Mouse (Mus musculus) left cerebral cortex, adult 2 months (tissue): ENCODE measurements around the gene Med25. TPM values are rescaled to one million over a fixed set of nuclear protein-coding genes. Genes with fewer than 3 reads are reported as not detected.

ENCODE experiments used
- DNase-seq, 2 experiments: peaks; one replicate each; pipeline ENCODE4 v3.0.0; 2021 to 2022; ENCODE audit warnings: low spot score in 2 of 2, mixed read lengths in 1 of 2; ENCODE audit errors: extremely low spot score in 1 of 2
- H3K27ac ChIP-seq: fragments of 200-600 bp; 2 replicates; pipeline ENCODE4 v1.8.1; 2022
- H3K4me3 ChIP-seq: fragments of 200-600 bp; 2 replicates; pipeline ENCODE4 v1.8.1; 2022
- CTCF ChIP-seq: fragments of 200-600 bp; IDR thresholded peaks from 2 replicates; pipeline ENCODE4 v1.8.1; 2022; ENCODE audit warnings: antibody characterized with exemption, mild to moderate bottlenecking, moderate library complexity
- intact Hi-C: fragments of 180-260 bp; cut with DNase I; formaldehyde crosslinking; loops from one replicate; pipeline ENCODE4 v1.15.1; 2025
- total RNA-seq, 2 experiments: library from RNA; stranded (reverse); gene quantifications; 2 replicates each; pipeline ENCODE4 v1.2.3; 2021

The Med25 gene
- total RNA-seq, 2 experiments from 2014 or later: 96.1 to 98.5 TPM

DNA sequence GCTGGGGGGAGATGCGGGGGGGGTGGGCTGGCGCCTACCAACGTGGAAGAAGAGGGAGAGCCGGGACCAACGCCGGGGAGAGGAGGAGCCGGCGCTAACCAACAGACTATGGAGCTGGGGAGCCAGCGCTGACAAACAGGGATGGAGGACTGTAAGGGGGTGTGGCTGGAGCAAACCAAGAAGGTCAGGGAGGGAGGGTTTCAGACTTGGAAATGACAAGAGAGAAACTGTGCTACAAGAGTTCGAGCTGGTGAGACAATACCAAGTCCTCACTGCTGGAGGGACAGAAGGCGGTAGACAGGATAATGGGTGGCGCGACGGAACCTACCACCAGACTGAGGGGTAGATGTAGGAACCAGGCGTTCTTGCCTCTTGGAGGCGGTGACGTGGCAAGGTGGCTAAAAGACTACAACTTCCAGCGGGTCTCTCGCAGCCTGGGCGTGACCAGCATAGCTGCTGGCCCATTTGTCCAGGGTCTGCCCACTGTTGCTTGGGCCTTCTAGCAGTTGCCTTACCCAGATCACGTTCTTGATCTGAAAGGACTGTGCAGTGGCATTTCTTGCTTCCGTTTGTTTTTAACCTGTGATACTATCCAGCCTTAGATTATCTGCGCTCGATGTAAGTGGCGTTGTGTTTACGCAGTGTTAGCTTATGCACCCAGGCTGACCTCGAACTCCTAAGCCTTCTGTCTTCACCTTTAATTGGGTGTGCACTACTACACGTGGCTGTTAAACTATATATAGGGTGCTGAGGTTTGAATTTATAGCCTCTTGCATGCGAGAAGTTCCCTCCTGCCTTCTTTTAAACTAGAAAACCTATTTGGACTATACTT is 22.6 kb downstream of the Med25 start, which contains the start of gene Ptov1:
Gene Ptov1, minus strand, starts transcription at position 92 of the 832 bp plus-strand sequence.
- no peak for TF ChIP-seq CTCF
- intact Hi-C loops: loop anchor here (1.0 to 2.0 kb wide), 4 partner anchors 15 to 59 kb away; partner anchors contain the start of genes Ap2a1 and Fuz
- Histone ChIP-seq H3K4me3 (peak within 1 kb of the TSS; percentile 77), H3K27ac (peak within 1 kb of the TSS; percentile 97)
- DNase-seq: peak; percentile 90 to 94

DNA sequence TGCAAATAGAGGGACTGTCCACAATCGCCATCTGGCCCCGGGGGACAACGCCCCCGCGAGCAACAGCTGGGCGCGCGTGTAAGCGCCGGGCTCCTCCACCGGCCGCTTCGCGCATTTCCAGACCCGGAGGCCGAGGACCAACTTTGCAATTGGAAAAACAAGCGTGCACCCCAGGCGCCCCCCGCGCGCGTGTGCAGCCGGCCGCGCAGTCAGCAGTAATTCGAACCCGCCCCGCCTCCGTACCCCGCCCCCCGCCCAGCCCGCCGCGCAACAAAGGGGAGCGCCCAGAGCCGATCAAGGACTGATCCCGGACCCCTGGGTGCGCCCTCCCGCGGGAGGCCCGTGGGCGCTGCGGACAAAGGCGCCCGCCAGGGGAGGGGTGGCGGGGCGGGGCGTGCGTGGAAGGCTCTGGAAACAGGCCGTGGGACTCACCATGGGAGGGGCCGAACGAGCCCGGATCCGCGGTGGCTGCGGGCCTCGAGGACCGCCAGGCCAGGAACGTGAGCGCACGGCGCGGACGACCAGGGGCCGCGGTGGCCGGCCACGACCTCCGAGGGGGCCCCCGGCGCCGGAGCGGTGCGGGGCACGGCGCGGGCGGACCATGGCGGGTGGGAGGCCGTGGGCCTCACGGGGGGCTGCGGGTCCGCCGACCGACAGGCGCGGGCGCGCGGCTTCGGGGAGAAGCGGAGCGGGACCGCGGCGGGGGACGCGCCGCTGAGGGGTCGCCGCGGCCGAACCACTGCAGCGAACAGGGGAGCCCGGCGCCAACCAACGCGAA is 23.4 kb downstream of the Med25 start:
- intact Hi-C loops: loop anchor here (1.0 to 2.0 kb wide), 3 partner anchors 16 to 60 kb away; partner anchors contain the start of genes Ap2a1 and Fuz
- H3K4me3 ChIP-seq: peak overlapping the region; percentile 77
- DNase-seq: peak in 1 of 2 experiments; percentile 72
- no peak; the same call in 1 of the 2 replicates for TF ChIP-seq CTCF
- H3K27ac ChIP-seq: peak overlapping the region; percentile 97

DNA sequence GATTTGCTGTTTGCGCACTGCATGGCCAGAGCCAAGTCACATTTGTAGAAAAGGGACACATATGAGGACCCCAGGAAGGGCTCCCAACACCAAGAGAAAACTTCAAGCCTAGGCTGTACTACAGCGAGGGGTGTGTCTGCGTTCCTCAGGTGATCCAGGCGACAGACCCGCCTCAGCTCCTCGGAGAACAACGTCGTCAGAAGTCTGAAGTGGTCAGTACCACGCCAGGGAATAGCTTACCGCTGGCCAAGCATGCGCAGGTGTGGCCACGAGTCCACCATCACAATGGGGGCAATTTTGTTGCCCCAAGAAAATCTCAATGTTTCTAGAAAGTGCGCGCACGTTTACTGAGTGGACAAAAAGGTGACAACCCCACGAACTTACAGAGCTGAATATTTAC is 24.0 kb downstream of the Med25 start:
- no peak for TF ChIP-seq CTCF
- Histone ChIP-seq H3K27ac (peak overlapping the region; percentile 97), H3K4me3 (peak overlapping the region; percentile 77)
- no peak for DNase-seq
- intact Hi-C loops: loop anchor here (2.0 kb wide), 2 partner anchors 16 to 60 kb away; partner anchors contain the start of gene Ap2a1

DNA sequence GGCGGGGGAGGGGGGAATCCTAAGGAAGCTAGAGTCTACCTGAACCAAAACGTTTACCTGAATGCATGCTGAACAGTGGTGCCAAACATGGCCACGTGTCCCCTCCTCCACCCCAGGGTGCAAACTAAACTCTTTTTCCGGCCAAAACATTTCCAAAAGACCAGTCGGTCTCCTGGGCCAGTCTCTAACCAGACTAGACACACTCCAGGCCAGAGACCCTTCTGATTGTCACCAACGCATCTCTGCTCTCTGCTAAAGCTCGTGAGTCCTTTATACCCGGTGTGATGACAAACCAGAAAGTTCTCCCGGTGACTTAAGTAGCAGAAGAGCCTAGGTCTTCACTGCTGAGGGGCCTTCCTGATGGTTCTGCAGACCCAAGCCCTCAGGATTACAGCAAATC is 24.7 kb downstream of the Med25 start:
- no peak overlapping the region for H3K27ac ChIP-seq
- DNase-seq: no peak
- no peak for TF ChIP-seq CTCF
- H3K4me3 ChIP-seq: peak overlapping the region; percentile 77
- intact Hi-C loops: loop anchor here (2.0 kb wide), 2 partner anchors 15 to 61 kb away; partner anchors contain the start of gene Ap2a1

DNA sequence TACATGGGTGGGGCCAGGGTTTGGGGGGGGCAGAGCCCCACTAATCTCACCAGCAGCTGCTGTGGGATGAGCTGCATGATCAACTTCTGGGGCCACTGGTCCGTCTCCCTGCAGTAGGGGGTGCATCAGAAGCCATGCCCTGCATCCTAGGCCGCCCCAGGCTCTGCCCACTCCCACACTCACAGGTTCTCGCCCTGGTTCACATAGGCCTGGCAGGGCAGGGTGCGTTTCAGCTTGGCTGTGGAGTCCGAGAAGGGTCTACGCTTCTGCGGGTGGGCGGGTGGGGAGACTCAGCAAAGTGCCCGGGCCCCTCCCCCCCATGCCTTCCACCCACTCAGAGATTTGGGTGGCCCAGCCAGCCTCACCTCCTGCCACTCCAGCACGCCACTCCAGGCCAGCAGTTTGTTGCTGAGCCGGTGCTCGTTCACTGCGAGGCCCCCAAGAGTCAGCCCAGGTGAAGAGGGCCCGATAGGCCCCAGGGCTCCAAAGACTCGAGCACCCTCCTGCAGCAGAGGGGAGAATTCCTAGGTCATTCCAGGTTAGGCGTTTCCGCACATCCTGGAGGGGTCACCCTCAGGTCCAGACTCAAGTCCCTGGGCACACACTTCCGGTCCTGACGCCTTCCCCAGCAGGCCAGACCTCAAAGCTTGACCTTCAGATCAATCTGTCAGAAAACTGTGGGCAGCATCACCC is 25.4 kb downstream of the Med25 start:
- Histone ChIP-seq H3K27ac (peak overlapping the region; percentile 44; the same call in 1 of the 2 replicates), H3K4me3 (peak overlapping the region; percentile 77)
- no peak for DNase-seq
- no peak for TF ChIP-seq CTCF
- intact Hi-C loops: no loop called here

DNA sequence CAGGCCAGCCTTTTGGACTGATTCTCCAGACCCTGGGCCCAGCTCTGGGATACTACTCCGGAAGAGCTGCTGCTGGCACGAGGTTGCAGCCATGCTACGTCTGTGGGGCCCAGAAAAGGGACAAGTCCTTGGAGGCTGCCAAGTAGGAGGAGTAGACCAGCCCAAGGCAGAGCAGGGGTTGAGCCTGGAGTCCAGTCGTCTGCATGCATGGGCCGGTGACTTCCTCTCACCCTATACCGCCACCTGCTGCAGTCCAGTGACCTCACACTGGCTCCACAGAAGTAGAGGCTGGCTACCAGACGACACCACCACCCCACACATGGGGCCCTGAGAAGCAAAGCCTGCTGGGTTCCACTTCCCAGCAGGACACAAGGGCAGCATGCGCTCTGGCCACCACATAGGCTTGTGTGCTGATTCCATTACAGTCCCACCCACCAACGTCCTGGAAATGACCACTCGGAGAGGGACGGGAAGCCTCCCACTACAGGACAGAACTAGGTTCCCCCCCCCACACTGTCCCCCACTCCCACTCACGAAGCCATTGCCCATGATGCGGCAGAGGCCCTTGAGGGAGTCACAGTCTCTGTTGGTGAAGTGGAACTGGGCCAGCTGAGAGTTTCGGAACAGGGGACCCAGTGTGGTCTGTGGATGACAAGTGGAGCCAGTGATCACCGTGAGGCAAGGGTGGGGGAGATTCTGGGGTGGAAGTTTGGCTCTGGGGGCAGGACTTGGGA is 26.1 kb downstream of the Med25 start:
- no peak for DNase-seq
- no peak; the same call in 1 of the 2 replicates for TF ChIP-seq CTCF
- peak overlapping the region; percentile 59; the same call in 1 of the 2 replicates for H3K27ac ChIP-seq
- intact Hi-C loops: no loop called here
- peak overlapping the region; percentile 77 for H3K4me3 ChIP-seq

DNA sequence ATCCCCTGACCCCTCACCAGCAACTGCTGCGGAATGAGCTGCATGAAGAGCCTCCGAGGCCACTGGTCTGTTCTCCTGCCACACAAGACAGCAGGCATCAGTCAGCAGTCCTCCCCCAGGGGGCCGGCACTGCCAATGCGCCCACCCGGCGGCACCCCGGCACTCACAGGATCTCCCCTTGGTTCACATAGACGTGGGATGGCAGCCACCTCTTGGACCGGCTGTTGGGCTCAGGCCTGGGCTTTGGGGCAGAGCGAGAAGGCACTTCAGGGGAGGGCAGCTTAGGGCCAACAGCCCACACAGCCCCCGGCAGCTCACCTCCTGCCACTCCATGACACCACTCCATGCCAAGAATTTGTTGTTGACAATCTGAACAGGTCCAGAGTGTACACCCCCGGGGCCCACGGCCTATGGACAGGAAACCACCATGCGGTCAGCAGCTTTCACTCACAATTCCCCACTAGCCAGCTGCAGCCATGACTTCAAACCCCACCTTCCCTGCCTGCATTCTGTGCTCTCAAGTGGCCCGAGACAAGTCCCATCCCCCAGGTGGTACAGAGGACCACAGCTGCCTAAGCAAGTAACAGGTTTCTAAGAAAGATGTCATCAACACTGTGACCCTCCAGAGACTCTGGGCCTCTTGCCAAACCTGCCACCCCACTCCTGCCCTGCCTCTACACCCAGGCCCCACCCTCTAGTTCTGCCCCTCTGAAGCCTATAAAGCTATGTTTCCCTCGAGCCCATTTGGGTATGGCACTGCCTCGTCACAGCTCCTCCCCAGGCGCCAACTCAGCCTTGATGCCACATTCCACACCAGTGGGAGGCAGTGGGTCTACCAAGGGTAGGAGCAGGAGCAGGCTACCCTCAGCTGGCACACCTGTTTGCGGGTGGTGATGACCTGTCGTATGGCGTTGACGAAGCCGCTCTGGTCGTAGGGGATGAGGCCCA is 27.6 kb downstream of the Med25 start:
- H3K27ac ChIP-seq: peak overlapping the region; percentile 59; the same call in 1 of the 2 replicates

DNA sequence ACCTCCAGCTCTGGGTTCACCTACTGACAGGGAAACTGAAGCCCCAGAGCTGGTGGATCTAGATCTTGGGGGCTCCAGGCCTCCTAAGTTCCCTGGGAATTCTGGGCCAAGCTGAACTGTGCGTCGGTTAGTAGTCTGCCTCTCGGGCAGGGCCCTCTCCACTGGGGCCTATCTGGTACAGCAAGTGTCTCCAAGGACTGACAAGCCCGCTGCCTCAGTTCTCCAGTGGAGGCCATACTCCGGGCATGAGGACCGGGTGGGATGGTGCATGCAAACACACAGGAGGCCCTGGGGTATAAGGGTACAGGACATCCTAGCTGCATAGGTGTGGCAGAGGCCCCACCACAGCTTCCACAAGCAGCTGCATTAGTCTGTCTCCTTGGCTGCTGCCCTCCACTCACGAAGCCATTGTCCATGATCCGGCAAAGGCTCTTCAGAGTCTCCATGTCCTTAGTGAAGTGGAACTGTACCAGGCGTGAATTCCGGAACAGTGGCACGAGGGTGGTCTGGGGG is 28.5 kb downstream of the Med25 start:
- no peak overlapping the region for H3K4me3 ChIP-seq
- DNase-seq: no peak
- intact Hi-C loops: no loop called here
- H3K27ac ChIP-seq: no peak overlapping the region
- no peak for TF ChIP-seq CTCF

More for the DNA sequence above, 27.6 kb downstream of the Med25 start:
- no peak for TF ChIP-seq CTCF
- intact Hi-C loops: no loop called here
- no peak for DNase-seq
- no peak overlapping the region for H3K4me3 ChIP-seq

DNA sequence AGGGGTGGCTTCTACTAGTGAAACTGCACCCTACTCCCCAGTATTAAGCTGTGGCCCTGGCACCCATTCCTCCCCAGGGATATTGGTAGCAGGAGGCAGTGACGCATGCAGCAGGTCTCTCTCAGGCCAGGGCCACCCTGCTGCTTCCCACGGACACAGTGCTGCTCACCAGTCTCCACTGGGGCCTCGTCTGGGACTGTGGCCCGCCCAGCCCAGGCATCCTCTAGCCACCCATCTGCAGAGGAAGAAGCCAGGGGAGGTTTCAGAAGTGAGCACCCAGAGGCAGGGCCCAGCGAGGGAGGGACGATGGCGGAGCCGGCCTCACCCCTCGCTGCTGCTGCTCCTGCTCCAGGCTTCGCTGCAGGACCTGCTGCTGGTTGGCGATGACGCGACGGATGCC is 29.3 kb downstream of the Med25 start:
- Histone ChIP-seq H3K4me3 (no peak overlapping the region), H3K27ac (no peak overlapping the region)
- no peak for DNase-seq
- intact Hi-C loops: no loop called here
- TF ChIP-seq CTCF: no peak
